Mouse (Mus musculus): ENCODE results near the gene Plcl1.

The Plcl1 gene

DNA sequence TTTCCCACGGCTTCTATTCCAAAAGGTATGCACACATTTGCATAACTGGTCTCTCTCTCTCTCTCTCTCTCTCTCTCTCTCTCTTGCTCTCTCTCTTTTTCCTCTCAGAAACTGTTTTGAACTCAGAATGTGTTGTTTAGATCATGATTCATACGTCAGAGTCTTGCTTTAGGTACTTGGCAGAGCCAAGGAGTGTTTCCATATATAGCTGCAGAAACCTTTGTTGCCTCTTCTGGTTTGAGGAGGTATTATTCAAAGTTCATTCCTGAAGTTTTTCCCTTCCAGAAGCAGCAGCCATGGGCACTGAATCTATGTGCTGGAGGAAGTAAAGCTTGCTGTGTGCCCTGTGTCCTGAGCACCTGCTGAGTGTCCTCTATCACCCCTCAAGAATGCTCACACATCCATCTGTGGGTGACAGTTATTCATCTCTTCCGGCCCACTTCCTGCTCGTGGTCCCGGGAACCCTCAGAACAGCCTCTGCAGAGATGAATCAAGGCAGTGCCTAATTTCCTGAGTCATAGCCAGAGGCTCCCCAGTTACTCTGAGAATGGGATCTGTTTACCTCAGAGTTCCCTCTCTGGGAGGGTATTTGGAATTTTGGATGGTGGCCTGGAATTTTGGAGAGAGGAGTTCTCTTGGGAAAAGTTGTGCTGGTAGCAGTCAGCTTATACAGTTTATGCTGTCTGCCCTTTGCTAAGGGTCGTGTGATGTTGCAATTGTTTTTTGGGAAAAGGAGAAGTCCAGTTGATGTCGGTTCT lies 123.0 kb downstream of the Plcl1 start:
- peak in 1 of 2 experiments; percentile 15 for DNase-seq

DNA sequence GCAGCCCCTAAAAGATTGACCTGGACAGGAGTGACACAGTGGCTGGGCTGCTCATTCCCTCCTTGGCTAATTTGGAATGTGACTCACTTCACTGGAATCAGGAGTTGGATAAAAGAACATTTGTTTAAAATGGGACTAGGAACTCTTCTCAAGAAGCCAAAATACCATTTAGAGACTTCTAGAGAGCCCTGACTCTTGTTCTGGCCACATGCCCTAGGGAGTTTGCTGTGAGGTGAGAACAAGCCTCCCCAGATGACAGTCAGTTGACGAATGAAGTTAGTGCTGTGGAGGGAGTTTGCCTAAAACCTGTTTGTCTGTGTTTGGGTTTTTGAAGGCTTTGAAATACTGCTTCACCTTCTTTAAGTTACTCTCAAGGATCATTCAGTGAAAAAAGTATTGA lies 128.1 kb downstream of the Plcl1 start:
- no peak for DNase-seq

DNA sequence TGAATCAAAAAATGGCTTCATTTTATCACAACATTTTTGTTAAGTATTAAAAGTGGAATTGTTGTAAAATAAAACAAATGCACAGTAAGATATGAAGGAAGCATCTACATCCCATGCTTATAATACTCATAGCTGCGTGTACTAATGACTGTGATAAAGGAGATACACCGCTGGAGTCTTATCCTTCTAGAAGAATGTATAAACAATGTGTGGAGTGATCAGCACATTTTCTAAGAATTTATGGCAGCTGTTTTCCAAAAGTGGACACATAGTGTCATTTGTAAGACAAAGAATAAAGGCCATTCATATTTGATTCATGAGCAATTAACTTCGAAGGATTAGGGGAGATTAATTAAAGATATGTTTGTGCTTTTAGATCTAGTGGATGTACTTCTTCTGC lies 148.7 kb downstream of the Plcl1 start:
- no peak for DNase-seq

DNA sequence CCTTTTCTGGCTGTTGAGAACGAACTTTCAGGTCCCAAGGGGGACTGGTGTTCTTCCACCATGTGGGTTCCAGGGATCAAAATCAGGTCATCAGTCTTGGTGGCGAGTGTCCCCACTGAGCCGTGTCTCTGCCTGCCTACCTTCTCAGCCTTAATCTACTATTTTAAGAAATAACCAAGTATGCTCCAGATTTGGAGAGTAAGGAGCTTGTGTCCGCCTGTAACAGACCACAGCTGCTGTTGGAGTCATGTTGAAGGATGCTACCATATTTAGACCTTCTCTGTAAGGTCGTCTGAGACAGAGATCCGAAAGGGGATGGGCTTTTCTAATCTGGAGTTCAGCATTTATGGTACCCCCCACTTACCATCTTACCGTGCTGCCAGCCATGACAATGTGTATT lies 152.2 kb downstream of the Plcl1 start:
- no peak for DNase-seq

DNA sequence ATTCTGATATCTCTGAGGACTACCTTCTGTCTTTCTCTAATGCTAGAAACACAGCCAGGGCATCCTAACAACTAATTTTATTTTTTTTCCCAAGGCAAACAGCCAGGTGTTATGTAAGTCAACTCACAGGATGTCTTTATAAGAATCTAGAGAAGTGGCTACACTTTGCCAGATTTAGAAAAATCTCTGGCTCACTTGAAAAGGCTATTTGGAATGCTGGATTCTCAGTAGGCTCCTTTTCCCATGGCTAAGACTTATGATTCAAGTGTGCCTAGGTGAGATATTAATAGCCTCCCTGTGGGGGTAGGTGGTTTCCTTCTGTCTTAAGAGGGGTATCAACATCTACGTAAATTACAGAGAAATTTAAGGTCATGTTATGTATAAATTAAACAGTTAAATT lies 152.7 kb downstream of the Plcl1 start:
- no peak for DNase-seq

DNA sequence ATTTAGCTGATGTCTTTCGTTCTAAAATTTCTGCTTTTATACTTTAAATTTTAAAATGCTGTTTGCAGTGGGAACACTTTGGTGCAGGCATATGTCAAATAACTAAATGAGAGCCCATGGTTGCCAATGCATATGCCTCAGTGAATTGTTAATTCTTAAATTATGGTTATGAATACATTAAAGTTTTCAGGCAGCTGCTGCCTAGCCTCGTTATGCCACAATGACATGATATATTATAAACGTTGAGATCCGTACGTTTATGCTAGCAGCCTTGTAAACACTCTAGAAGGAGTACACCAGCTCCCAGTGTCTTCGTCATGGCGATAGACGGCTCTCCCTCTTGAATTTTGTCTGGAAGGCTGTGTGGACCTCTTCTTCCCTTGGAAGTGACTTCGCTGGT lies 154.3 kb downstream of the Plcl1 start:
- DNase-seq: no peak

DNA sequence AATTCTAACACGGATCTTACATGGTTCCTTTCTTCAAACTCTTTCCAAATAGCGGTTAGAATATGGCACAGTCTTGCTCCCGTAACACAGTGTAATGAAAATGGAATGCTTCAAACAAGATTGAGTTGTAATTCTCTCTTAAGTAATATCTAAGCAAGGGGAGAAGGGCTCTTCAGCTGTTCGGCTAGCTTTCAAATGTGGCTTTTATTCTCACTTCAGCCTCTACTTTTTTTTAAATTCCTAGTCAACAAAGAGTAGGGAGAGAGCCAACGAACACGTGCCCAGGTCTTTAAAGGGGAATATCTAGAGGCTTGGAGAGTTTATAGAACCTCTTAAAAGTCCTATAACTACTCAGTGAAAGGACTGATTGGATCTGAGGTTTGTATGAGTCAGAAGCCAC lies 160.2 kb downstream of the Plcl1 start:
- DNase-seq: no peak

DNA sequence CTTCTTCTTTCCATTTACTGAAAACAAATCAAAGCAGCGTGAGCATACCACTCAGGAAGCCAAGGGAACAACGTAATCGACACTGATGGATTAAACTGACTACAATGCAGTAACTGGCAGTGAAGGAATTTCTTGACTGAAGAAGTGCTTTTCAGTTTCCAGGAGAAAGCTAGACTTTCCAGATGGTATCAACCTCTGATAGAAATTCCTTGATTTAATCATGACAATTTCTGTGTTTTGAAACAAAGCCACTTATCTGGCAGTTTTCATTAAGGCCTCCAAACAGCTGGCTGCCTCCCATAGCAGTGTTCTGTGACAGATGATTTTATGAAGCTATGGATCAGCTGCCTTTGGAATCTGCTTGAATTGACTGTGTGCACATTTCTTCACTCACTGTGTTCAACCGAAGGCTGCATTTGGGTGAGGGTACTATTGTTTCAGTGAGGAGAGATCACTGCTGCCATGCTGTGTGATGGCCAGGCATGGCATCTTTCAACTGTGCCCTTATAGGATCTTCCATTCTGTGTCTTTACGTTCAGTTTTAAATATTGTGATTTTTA lies 162.2 kb downstream of the Plcl1 start:
- no peak for DNase-seq

DNA sequence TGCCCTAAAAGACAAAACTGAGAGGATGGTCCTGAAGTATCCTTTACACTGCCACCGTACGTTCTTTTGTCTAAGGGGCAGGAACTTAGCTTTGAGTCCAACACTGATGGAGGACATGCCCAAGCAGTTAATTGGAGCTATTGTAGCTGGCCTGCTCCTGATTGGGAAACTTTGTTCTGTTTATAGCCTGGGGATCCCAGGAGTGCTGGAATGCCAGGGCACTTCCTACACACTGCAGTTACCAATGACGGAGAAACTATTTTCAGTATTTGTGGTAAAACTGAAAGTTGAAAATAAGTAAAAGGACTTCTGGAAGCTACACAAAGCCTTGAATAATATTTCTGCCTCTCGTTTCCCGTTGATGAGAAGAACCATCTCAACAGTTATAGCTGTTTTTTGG lies 164.5 kb downstream of the Plcl1 start:
- no peak for DNase-seq

DNA sequence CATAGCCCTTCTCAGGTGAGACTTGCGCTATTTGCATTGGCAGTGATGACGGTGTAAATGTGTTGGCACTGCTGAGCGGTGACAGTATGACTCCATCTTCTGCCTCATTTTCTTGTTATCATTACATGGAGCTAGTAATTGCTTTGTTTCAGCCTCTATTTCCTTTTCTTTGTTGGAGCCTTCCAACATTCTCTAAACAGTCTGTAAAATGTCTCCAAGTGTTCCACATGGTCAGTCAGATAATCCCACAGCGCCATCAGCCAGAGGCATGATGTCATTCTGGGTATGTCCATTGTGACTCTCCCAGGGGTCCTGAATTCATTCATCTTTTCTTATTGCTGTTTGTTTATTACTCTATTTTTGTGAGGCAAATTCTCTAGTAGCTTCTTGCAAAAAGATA lies 165.7 kb downstream of the Plcl1 start:
- no peak for DNase-seq

DNA sequence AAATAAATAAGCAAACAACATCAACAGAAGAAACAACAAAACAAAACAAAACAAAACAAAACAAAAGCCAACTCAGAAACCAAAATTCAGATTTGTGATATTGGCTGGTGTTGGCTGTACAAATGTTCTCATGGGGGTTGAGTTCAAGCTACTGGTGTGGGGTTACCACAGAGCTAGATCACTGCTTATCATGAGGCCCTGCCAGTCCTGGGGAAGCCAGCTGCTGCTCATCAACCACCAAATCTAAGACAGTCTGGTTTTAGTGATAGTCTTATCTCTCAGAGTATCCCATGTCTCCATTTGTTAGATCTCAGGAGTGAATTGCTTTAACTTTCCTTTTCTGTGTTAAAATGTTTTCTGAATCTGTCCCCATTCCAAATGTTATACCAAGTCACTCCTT lies 166.5 kb downstream of the Plcl1 start:
- DNase-seq: no peak

DNA sequence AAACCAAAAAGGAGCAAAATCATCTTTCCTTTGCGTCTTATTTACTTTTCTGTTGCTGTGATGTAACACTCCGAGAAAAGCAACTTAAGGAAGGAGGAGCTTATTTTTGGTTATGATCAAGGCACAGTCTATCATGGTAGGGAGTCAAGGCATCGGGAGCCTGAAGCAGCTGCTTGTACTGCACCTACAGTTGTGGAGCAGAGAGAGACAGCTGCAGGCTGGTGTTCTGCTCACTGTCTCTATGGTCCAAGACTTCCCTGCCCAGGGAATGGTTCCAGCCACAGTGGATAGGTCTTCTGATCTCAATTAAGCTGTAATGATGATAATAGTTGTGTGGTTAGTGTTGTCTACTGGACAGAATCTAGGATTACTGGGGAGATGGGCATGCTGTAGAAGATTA lies 166.9 kb downstream of the Plcl1 start:
- DNase-seq: no peak

DNA sequence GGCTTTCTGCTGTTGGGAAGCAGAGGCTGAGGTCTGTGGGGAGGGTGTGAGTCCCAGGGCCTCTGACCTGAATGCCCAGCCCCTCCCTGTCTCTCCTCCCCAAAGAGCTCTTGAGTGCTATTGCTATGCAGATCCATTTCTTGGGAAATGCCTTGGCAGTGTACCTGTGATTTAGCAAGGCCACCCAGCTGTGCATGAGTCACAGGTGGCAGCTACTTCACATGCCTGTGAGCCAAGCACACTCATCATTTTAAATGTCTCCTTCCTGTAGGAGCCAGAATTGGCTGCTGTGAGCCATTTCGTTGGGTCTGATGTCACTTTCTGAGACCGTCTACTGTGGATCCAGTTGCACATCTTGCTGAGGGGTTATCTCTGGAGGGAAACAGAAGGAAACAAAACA lies 170.2 kb downstream of the Plcl1 start:
- no peak for DNase-seq

DNA sequence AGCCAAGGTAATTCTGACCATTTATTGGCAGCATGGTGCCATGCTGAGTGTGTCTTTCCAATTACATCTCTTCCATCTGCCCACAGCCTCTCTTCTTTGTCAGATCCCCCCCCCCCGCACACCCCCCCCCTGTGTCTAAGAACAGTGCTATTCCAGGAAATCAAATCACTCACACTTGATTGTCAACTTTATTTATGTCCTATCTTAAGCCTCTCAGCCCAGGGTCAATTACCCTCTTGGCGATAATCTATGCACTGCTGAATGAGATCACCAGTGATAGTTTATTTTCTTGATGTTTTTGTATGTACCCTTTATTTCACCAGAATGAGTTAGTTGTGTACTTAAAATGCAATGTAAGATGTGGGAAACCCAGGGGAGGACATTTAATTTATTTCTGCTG lies 176.0 kb downstream of the Plcl1 start:
- peak; percentile 38 to 55 for DNase-seq

DNA sequence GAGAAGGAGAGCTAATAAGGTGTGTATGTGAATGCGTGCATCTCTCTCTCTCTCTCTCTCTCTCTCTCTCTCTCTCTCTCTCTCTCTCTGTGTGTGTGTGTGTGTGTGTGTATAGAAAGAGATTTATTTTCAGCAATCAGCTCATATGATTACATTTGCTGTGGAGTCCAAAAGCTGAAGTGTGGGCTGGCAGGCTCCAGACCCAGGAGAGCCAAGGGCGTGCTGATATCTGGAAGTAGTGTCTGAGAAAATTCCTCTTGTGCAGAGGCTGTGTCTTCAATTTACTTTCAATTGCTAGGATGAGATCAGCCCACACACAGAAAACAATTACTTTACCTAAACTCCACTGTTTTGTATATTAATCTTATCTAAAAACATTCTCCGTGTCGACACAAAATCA lies 179.7 kb downstream of the Plcl1 start:
- peak; percentile 17 to 38 for DNase-seq

DNA sequence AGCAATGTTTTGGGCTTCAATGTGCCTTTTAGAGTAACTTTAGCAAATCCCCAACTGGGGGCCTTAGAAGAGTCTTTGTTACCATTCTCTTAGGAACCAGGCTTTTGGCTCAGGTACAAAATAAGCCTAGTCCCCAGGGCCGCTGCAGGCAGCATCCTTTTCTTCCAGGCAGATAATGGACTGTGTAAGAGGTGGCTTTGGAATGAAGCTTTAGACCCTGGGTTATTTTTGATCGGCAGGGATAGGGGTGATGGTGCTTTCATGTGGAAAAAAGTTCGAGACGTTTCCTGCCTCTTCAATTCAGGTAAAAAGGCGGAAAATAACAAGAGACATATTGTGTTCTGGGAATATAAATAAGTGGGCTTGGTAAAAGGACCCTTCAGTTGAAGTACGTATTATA lies 182.4 kb downstream of the Plcl1 start:
- DNase-seq: no peak

DNA sequence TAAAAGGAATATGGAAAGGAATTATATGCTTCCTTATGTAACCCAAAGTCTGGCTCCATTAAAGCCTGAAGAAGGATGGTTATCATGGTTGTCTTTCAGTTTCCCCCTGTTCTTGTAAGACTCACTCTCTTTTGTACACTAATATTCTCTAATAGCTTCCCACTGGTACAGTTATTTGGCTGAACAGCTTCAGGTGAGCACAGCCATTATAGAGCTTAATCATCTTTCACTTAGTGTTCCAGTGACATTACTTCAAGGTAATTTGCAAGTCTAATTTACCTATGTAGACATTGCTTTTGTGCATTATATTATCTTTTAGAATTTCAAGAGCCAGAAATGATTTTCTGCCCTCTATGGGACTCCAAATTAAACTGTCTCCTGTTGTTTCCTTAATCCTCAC lies 184.3 kb downstream of the Plcl1 start:
- no peak for DNase-seq

DNA sequence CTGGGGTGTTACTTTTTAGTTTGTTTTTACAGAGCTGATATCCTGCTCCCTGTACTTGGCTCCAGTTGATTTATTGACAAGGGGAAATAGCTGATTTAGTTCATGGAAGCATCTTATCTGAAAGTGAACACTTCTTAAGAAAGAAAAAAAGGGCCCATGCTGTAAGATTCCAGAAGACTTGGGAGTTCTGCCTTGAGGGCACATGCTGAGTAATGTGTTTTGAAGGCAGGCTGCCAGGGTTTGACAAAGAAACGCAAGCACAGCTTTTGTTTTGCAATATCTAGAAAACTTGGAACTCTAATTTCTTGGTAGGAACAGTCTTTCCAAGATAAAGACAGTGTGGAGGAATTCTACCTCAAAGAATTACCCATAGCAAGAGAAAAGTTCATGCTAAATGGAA lies 194.8 kb downstream of the Plcl1 start:
- DNase-seq: no peak

DNA sequence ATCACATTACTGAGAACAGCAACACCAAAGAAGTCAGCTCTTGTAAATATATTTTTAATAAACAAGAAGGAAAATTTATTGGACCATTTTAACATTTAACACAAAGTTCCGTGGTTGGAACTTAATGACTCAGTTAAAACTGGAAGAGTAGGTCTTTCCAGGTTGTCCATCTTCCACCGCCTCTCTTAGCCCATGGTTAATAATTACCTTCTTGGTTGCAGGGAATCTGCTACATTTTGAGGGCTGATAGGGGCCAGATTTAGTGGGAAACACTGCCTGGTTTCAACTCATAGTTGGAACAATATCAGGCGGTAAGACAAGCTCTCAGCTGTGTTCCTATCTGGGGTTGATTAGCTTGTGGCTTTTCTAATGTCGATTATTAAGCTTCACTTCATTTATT lies 198.9 kb downstream of the Plcl1 start:
- DNase-seq: no peak

DNA sequence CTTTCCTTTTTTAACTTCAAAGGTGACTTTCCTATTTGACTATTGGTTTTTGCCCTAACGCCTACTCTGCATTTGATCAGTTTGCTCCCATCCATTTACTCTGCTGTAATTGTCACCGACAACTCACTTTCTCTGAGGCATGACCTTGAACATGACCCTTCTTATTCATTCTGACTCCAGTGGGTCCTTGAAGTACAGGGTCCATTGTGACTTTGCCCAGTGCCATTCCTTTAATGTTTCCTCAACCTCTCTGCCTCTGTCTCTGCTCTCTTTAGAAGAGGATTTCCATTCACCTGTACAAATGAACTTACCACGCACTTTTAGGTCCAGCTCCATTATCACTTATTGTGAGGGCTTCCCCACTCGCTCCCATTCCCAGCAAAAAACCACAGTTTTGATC lies 199.7 kb downstream of the Plcl1 start:
- no peak for DNase-seq

DNA sequence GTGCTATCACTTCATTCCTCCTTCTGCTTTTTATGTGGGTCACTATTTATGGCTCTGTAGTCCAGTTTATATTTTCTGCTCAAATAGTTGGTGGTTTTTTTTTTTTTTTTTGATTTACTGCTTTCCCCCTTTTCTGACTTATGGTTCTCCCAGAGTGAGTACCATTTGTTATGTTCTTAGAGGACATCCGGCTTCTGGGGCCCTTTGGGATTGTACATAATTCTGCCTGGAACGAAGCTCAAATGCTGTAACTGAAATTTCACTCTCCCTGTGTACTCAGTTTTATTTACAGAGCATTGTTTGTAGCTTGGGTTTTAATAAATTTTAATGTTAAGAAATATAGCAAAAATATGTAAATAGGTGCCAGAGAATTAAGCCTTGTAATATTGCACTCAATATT lies 200.2 kb downstream of the Plcl1 start:
- no peak for DNase-seq

DNA sequence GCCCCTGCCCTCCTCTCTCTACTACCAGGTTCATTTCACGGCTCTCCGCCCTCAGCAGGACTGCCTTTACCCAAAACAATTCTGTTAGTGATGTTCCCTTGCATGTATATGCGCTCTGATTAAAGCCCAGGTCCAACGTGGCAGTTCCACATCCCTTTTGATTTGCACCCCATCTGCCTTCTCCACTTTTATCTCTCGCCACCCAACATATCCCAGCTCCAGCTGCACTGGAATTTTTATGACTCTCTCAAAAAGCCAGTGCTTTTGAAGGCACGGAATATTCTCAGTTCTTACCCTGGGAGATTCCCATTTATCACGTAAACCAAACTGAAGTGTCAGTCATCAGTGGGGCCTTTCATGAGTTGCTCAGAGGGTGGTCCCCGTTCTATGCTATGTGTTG lies 200.7 kb downstream of the Plcl1 start:
- no peak for DNase-seq

DNA sequence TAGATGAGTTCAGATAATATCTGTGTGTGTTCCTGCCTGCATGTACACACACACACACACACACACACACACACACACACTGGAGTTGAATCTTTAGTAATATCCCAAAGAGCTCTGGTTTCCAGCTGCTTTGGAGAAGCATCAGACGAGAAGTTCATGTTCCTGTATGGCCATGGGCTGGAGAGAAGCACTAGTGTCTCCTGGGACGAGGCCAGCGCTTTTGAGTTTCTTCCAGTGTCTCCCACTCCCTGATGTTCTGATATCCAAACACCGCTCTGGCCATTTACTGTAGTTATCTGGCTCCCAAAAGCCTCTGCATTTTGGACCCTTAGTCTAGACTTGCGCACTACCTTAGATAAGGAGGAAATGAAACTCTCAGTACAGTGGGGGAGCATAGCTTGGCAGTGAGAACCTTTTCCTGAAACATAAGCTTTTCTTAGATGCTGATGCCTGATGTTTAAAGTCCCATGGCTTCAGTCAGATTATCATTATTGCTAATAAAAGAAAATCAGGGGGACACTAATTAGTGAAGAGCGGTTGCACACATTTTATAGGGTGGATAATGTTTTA lies 207.1 kb downstream of the Plcl1 start:
- DNase-seq: peak in 1 of 2 experiments; percentile 20

DNA sequence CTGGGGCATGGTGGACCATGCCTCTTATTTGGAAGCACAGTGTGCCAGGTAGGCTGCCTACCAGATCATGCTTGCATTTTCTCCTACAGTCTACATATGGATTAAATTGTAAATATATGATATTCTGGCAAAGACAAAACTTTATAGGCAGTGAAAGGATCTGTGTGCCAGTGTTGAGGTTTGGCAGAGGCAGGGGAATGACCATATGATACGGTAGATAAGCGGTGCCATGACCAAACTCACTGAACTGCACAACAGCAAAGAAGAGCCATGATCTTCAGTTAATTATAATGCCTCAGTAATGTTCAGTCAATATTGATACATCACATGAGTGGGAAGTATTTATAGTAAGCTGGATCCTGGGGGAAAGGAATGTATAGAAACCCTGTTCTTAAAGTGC lies 212.1 kb downstream of the Plcl1 start:
- no peak for DNase-seq

Data from cerebellum, postnatal 10 days (tissue).